Mouse (Mus musculus) liver, adult 2 months (tissue): ENCODE results near the gene Itk. TPM values are rescaled to one million over a fixed set of nuclear protein-coding genes. Genes with fewer than 3 reads are reported as not detected.

Source experiments
- DNase-seq: peaks from one replicate; pipeline ENCODE4 v3.0.0-alpha.2; 2011; ENCODE audit warnings: low read depth, low spot score; ENCODE audit errors: extremely low read depth
- H3K27ac ChIP-seq: fragments of 200-500 bp; replicated peaks from 2 replicates; pipeline ENCODE4 v1.5.1; 2012; ENCODE audit warnings: low read depth, mild to moderate bottlenecking, control low read depth, inconsistent platforms, low read length; ENCODE audit not compliant: insufficient read depth
- H3K27me3 ChIP-seq: fragments of 200-500 bp; 2 replicates; pipeline ENCODE4 v1.6.1; 2012; ENCODE audit warnings: mild to moderate bottlenecking, moderate library complexity, low read length, inconsistent platforms; ENCODE audit not compliant: control insufficient read depth, insufficient read depth
- H3K36me3 ChIP-seq: fragments of 200-500 bp; 2 replicates; pipeline ENCODE4 v1.6.1; 2012; ENCODE audit warnings: low read length, inconsistent platforms; ENCODE audit not compliant: control insufficient read depth, insufficient read depth
- H3K4me1 ChIP-seq: fragments of 200-500 bp; 2 replicates; pipeline ENCODE4 v1.6.1; 2011; ENCODE audit warnings: low read length; ENCODE audit not compliant: control insufficient read depth, insufficient read depth
- H3K4me3 ChIP-seq: fragments of 200-500 bp; 2 replicates; pipeline ENCODE4 v1.5.1; 2011; ENCODE audit warnings: low read depth, mild to moderate bottlenecking, control low read depth, low read length, moderate library complexity; ENCODE audit not compliant: insufficient read depth
- H3K79me2 ChIP-seq: fragments of 200-500 bp; 2 replicates; pipeline ENCODE4 v1.6.1; 2012; ENCODE audit warnings: inconsistent platforms, mild to moderate bottlenecking, low read length, moderate library complexity; ENCODE audit not compliant: control insufficient read depth, insufficient read depth
- H3K9ac ChIP-seq: fragments of 200-500 bp; 2 replicates; pipeline ENCODE4 v1.6.1; 2012; ENCODE audit warnings: low read depth, mild to moderate bottlenecking, control low read depth, inconsistent platforms, low read length
- CTCF ChIP-seq: fragments of 200-500 bp; IDR thresholded peaks from 2 replicates; pipeline ENCODE4 v1.5.1; 2011; ENCODE audit warnings: low read depth, low read length, control low read depth
- POLR2A ChIP-seq: fragments of 200-500 bp; IDR thresholded peaks from 2 replicates; pipeline ENCODE4 v1.6.1; 2011; ENCODE audit warnings: low read length, control low read depth; ENCODE audit not compliant: insufficient read depth; ENCODE audit errors: extremely low read depth
- WGBS: fragments of 180-500 bp; shearing (Covaris S2); methylation state at CpG from one replicate; pipeline ENCODE4 v1.1.7; 2018; 5-methylcytosine and 5-hydroxymethylcytosine counted together
- polyA plus RNA-seq: library from polyadenylated mRNA; depleted of rRNA; stranded (reverse); fragments of >200 nt; gene quantifications from 2 replicates; pipeline ENCODE4 v1.2.3, GENCODE M21; 2012
- total RNA-seq: library from RNA; depleted of rRNA; stranded (reverse); fragments of >200 nt; gene quantifications from 2 replicates; pipeline ENCODE4 v1.2.3, GENCODE M21; 2014

Gene Itk
- total and polyA plus RNA-seq, 2 experiments: 0.22 to 0.46 TPM

- 86% methylated on average over 8 of the region's 8 CpGs for WGBS
- DNase-seq: no peak
- TF ChIP-seq CTCF: no peak
- TF ChIP-seq POLR2A: no peak
- H3K9ac ChIP-seq: no peak overlapping the region
- H3K36me3 ChIP-seq: no peaks in the 10 kb centered on the region
- no peak overlapping the region for H3K4me3 ChIP-seq
- H3K27ac ChIP-seq: no peak overlapping the region
- H3K4me1 ChIP-seq: no peaks in the 10 kb centered on the region
- no peaks in the 10 kb centered on the region for H3K79me2 ChIP-seq
- H3K27me3 ChIP-seq: no peaks in the 10 kb centered on the region
Measured at GRCm38 (mm10) chr11:46372331-46372953, 16.9 kb downstream of the Itk start.

GRCm38 (mm10) chr11:46371250-46371649, 18.1 kb downstream of the Itk start:
- DNase-seq: no peak
- Histone ChIP-seq H3K4me1 (no peaks in the 10 kb centered on the region), H3K79me2 (no peaks in the 10 kb centered on the region), H3K36me3 (no peaks in the 10 kb centered on the region), H3K27ac (no peak overlapping the region), H3K4me3 (no peak overlapping the region), H3K27me3 (no peaks in the 10 kb centered on the region), H3K9ac (no peak overlapping the region)
- TF ChIP-seq POLR2A (no peak), CTCF (no peak)
- 93% methylated on average over 8 of the region's 8 CpGs for WGBS

- Histone ChIP-seq H3K9ac (no peak overlapping the region), H3K79me2 (no peaks in the 10 kb centered on the region), H3K27ac (no peak overlapping the region), H3K4me1 (no peaks in the 10 kb centered on the region), H3K27me3 (no peaks in the 10 kb centered on the region), H3K36me3 (no peaks in the 10 kb centered on the region), H3K4me3 (no peak overlapping the region)
- 38% methylated on average over 4 of the region's 4 CpGs for WGBS
- peak; percentile 24 for DNase-seq
- TF ChIP-seq CTCF (no peak), POLR2A (no peak)
Measured at GRCm38 (mm10) chr11:46370457-46370856, 18.9 kb downstream of the Itk start.

GRCm38 (mm10) chr11:46366357-46366756, 23.0 kb downstream of the Itk start:
- 72% methylated on average over 3 of the region's 3 CpGs for WGBS
- no peaks in the 10 kb centered on the region for H3K79me2 ChIP-seq
- H3K4me1 ChIP-seq: no peaks in the 10 kb centered on the region
- H3K9ac ChIP-seq: no peak overlapping the region
- H3K27ac ChIP-seq: no peak overlapping the region
- H3K4me3 ChIP-seq: no peak overlapping the region
- DNase-seq: no peak
- H3K27me3 ChIP-seq: no peaks in the 10 kb centered on the region
- H3K36me3 ChIP-seq: no peaks in the 10 kb centered on the region
- TF ChIP-seq POLR2A: no peak
- no peak for TF ChIP-seq CTCF

GRCm38 (mm10) chr11:46365744-46366143, 23.6 kb downstream of the Itk start:
- H3K9ac ChIP-seq: no peak overlapping the region
- H3K27ac ChIP-seq: no peak overlapping the region
- 86% methylated on average over 5 of the region's 5 CpGs for WGBS
- H3K36me3 ChIP-seq: no peaks in the 10 kb centered on the region
- no peak overlapping the region for H3K4me3 ChIP-seq
- no peaks in the 10 kb centered on the region for H3K79me2 ChIP-seq
- DNase-seq: no peak
- TF ChIP-seq POLR2A (no peak), CTCF (no peak)
- no peaks in the 10 kb centered on the region for H3K27me3 ChIP-seq
- H3K4me1 ChIP-seq: no peaks in the 10 kb centered on the region

GRCm38 (mm10) chr11:46363864-46364263, 25.5 kb downstream of the Itk start:
- DNase-seq: no peak
- Histone ChIP-seq H3K9ac (no peak overlapping the region), H3K36me3 (no peaks in the 10 kb centered on the region), H3K27me3 (no peaks in the 10 kb centered on the region), H3K79me2 (no peaks in the 10 kb centered on the region), H3K4me3 (no peak overlapping the region), H3K4me1 (no peaks in the 10 kb centered on the region), H3K27ac (no peak overlapping the region)
- TF ChIP-seq POLR2A: no peak
- TF ChIP-seq CTCF: no peak
- WGBS: 91% methylated on average over 9 of the region's 9 CpGs
